Mouse (Mus musculus) kidney, adult 2 months (tissue): ENCODE measurements around the gene Gpr12. TPM values are rescaled to one million over a fixed set of nuclear protein-coding genes. Genes with fewer than 3 reads are reported as not detected.
A peak's percentile ranks its signal among the peaks of the same experiment; 100 is the strongest.

Source experiments
- DNase-seq: peaks from one replicate; pipeline ENCODE4 v3.0.0; 2021
- H3K27ac ChIP-seq: fragments of 200-500 bp; 2 replicates; pipeline ENCODE4 v1.5.1; 2012; ENCODE audit warnings: low read depth, low read length, control low read depth, inconsistent platforms; ENCODE audit not compliant: insufficient read depth
- H3K27me3 ChIP-seq: fragments of 200-500 bp; replicated peaks from 2 replicates; pipeline ENCODE4 v1.6.1; 2012; ENCODE audit warnings: mild to moderate bottlenecking, moderate library complexity, low read length, inconsistent platforms; ENCODE audit not compliant: control insufficient read depth, insufficient read depth
- H3K36me3 ChIP-seq: fragments of 200-500 bp; 2 replicates; pipeline ENCODE4 v1.6.1; 2012; ENCODE audit warnings: mild to moderate bottlenecking, moderate library complexity, low read length, inconsistent platforms; ENCODE audit not compliant: control insufficient read depth, insufficient read depth
- H3K4me1 ChIP-seq: fragments of 200-500 bp; 2 replicates; pipeline ENCODE4 v1.6.1; 2011; ENCODE audit warnings: low read length; ENCODE audit not compliant: control insufficient read depth, insufficient read depth
- H3K4me3 ChIP-seq: fragments of 200-500 bp; 2 replicates; pipeline ENCODE4 v1.5.1; 2011; ENCODE audit warnings: mild to moderate bottlenecking, low read depth, low read length, control low read depth; ENCODE audit not compliant: insufficient read depth
- CTCF ChIP-seq: fragments of 200-500 bp; conservative IDR thresholded peaks from 2 replicates; pipeline ENCODE4 v1.5.1; 2011; ENCODE audit warnings: low read depth, mild to moderate bottlenecking, control low read depth, low read length, moderate library complexity, mixed read lengths; ENCODE audit not compliant: insufficient read depth, insufficient read length
- POLR2A ChIP-seq: fragments of 200-500 bp; IDR thresholded peaks from one replicate; pipeline ENCODE4 v1.6.1; 2011; ENCODE audit warnings: low read depth, low read length, control low read depth
- WGBS: fragments of 180-500 bp; shearing (Covaris S2); methylation state at CpG from one replicate; pipeline ENCODE4 v1.1.7; 2018; 5-methylcytosine and 5-hydroxymethylcytosine counted together
- polyA plus RNA-seq: library from polyadenylated mRNA; depleted of rRNA; stranded (reverse); fragments of >200 nt; gene quantifications from 2 replicates; pipeline ENCODE4 v1.2.3, GENCODE M21; 2012

The Gpr12 gene
- polyA plus RNA-seq, 1 experiment, result 1.5 TPM

GRCm38 (mm10) chr5:146598215-146599119 is 13.4 kb upstream of the Gpr12 start:
- no peak for DNase-seq
- TF ChIP-seq CTCF (no peak), POLR2A (no peak)
- Histone ChIP-seq H3K36me3 (no peaks in the 10 kb centered on the region), H3K27ac (no peak overlapping the region), H3K27me3 (no peaks in the 10 kb centered on the region), H3K4me3 (no peak overlapping the region), H3K4me1 (peaks cover 4% of the 10 kb centered on the region; the same call in 1 of the 2 replicates)
- 92% methylated on average over 27 of the region's 27 CpGs for WGBS

GRCm38 (mm10) chr5:146597503-146597874 is 12.4 kb upstream of the Gpr12 start:
- peaks cover 4% of the 10 kb centered on the region; the same call in 1 of the 2 replicates for H3K4me1 ChIP-seq
- 93% methylated on average over 10 of the region's 10 CpGs for WGBS
- DNase-seq, result no peak
- H3K27me3 ChIP-seq, result no peaks in the 10 kb centered on the region
- H3K36me3 ChIP-seq, result no peaks in the 10 kb centered on the region
- TF ChIP-seq CTCF (no peak), POLR2A (no peak)
- no peak overlapping the region for H3K27ac ChIP-seq
- no peak overlapping the region for H3K4me3 ChIP-seq

GRCm38 (mm10) chr5:146596612-146597502 is 11.8 kb upstream of the Gpr12 start:
- TF ChIP-seq POLR2A (no peak), CTCF (no peak)
- DNase-seq, result no peak
- Histone ChIP-seq H3K4me3 (no peak overlapping the region), H3K4me1 (peaks cover 4% of the 10 kb centered on the region; the same call in 1 of the 2 replicates), H3K27ac (no peak overlapping the region), H3K27me3 (no peaks in the 10 kb centered on the region), H3K36me3 (no peaks in the 10 kb centered on the region)
- WGBS, result 63% methylated on average over 18 of the region's 18 CpGs

GRCm38 (mm10) chr5:146592580-146592979 is 7.5 kb upstream of the Gpr12 start:
- DNase-seq, result no peak
- Histone ChIP-seq H3K27ac (no peak overlapping the region), H3K36me3 (no peaks in the 10 kb centered on the region), H3K4me1 (no peaks in the 10 kb centered on the region), H3K27me3 (no peaks in the 10 kb centered on the region), H3K4me3 (no peak overlapping the region)
- 69% methylated on average over 5 of the region's 5 CpGs for WGBS
- no peak for TF ChIP-seq CTCF

- H3K36me3 ChIP-seq, result no peaks in the 10 kb centered on the region
- H3K27me3 ChIP-seq, result no peaks in the 10 kb centered on the region
- no peaks in the 10 kb centered on the region for H3K4me1 ChIP-seq
- 93% methylated on average over 4 of the region's 4 CpGs for WGBS
- H3K27ac ChIP-seq, result no peak overlapping the region
- TF ChIP-seq CTCF (no peak), POLR2A (no peak)
- no peak for DNase-seq
- H3K4me3 ChIP-seq, result no peak overlapping the region
Observed at GRCm38 (mm10) chr5:146591636-146592035, 6.6 kb upstream of the Gpr12 start.

GRCm38 (mm10) chr5:146590987-146591386 is 5.9 kb upstream of the Gpr12 start:
- no peaks in the 10 kb centered on the region for H3K36me3 ChIP-seq
- no peak overlapping the region for H3K27ac ChIP-seq
- 34% methylated on average over 4 of the region's 4 CpGs for WGBS
- no peak overlapping the region for H3K4me3 ChIP-seq
- H3K4me1 ChIP-seq, result no peaks in the 10 kb centered on the region
- H3K27me3 ChIP-seq, result no peaks in the 10 kb centered on the region
- DNase-seq, result peak; percentile 22
- no peak for TF ChIP-seq POLR2A
- TF ChIP-seq CTCF, result 0 out of 2 replicates have a peak, but pooled peaks have one; percentile 11

- no peak overlapping the region for H3K4me3 ChIP-seq
- H3K4me1 ChIP-seq, result no peaks in the 10 kb centered on the region
- no peaks in the 10 kb centered on the region for H3K27me3 ChIP-seq
- DNase-seq, result no peak
- 78% methylated on average over 8 of the region's 8 CpGs for WGBS
- no peaks in the 10 kb centered on the region for H3K36me3 ChIP-seq
- H3K27ac ChIP-seq, result no peak overlapping the region
- TF ChIP-seq POLR2A, result no peak
- no peak for TF ChIP-seq CTCF
Observed at GRCm38 (mm10) chr5:146586357-146587070, 1.5 kb upstream of the Gpr12 start.
